Mouse (Mus musculus) B cell, adult 62 days (primary cell): Measurements from ENCODE around the gene App. TPM values are rescaled to one million over a fixed set of nuclear protein-coding genes. Genes with fewer than 3 reads are reported as not detected.

Experiments
- total RNA-seq: library from RNA; stranded (reverse); gene quantifications from 4 replicates; pipeline ENCODE4 v1.2.4, GENCODE M21; 2023

The App gene
- total RNA-seq, result 2.2 to 3.1 TPM (median 2.6 TPM) in 4 replicates

DNA sequence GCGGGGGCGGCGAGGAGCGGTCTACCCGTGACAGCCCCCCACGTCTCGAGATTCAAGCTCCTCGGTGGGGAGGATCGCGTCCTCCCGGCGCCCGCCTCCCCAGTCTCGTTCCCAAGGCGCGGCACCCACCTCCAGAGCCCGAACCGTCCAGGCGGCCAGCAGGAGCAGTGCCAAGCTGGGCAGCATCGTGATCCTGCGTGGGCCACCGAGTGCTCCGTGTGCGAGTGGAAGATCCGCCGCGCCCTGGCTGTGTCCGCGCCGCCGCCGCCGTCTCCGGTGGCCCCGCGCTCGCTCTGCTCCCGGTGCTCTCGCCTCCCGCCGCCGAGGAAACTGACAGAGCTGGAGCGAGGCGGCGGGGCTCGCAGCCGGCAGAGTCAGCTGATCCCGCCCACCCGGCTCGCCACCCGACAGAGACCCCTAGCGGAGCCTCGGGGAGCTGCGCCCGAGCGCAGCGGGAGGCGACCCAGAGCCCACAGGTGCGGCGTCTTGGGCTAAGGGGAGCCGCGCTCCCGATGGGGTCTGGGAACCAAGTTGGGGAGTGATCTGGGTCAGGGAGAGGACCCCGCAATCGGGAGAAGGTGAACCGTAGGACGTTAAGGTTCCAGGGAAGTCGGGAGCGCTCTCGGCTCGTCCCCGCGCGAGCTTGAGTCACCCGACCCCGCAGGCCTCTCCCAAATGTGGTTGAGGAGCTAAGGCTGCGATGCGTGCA lies at the start of gene App:
App (minus strand) TSS at position 394 of the 709 bp plus-strand sequence.

